Mouse (Mus musculus) stomach, postnatal 0 days (tissue): ENCODE data around the gene Senp3.

Source experiments
- CTCF ChIP-seq: IDR thresholded peaks from 2 replicates; pipeline ENCODE4 v1.5.1; 2016; ENCODE audit warnings: antibody characterized with exemption, low read depth, mild to moderate bottlenecking, moderate library complexity
- EP300 ChIP-seq: optimal IDR thresholded peaks from 2 replicates; pipeline ENCODE3; 2016; ENCODE audit warnings: antibody characterized with exemption

GRCm38 (mm10) chr11:69662967-69663671 is 18.8 kb downstream of the Senp3 start:
- TF ChIP-seq CTCF = no peak
- no peak for TF ChIP-seq EP300
